Mouse (Mus musculus) CH12.LX (cell line): ENCODE data around the gene Adipor2. TPM values are rescaled to one million over a fixed set of nuclear protein-coding genes. Genes with fewer than 3 reads are reported as not detected.

Source experiments
- DNase-seq: peaks from one replicate; pipeline ENCODE4 v3.0.0-alpha.2; 2013; ENCODE audit errors: extremely low read depth
- H3K27ac ChIP-seq: 2 replicates; pipeline ENCODE4 v1.5.1; 2012; ENCODE audit warnings: low read depth, mild to moderate bottlenecking, control low read depth, moderate library complexity; ENCODE audit not compliant: insufficient read depth
- H3K27me3 ChIP-seq: replicated peaks from 2 replicates; pipeline ENCODE3; 2012; ENCODE audit warnings: inconsistent platforms
- H3K36me3 ChIP-seq, 2 experiments: replicated peaks in 1 of 2; 2 replicates each; pipeline versions ENCODE3 to v1.6.1; 2012; ENCODE audit warnings: inconsistent platforms in 1 of 2, low read length in 1 of 2, mild to moderate bottlenecking in 1 of 2, mixed read lengths in 1 of 2, moderate library complexity in 1 of 2; ENCODE audit not compliant: control insufficient read depth in 1 of 2, insufficient read depth in 1 of 2
- H3K4me1 ChIP-seq, 2 experiments: 2 replicates each; pipeline ENCODE4 v1.6.1; 2012; ENCODE audit warnings: inconsistent platforms in 1 of 2, moderate library complexity in 1 of 2; ENCODE audit not compliant: insufficient read depth in 2 of 2, control insufficient read depth in 1 of 2
- H3K4me2 ChIP-seq: 2 replicates; pipeline ENCODE4 v1.6.1; 2012; ENCODE audit warnings: low read depth, mild to moderate bottlenecking, control low read depth; ENCODE audit not compliant: poor library complexity, insufficient read depth, severe bottlenecking
- H3K4me3 ChIP-seq, 3 experiments: fragments of 150-350 bp in 1 of 3; sonication (generic) in 1 of 3; replicated peaks in 1 of 3; 2 replicates each; pipeline versions ENCODE3 to v1.5.1; 2011 to 2012; ENCODE audit warnings: low read depth in 2 of 3, low read length in 2 of 3, mild to moderate bottlenecking in 2 of 3, moderate library complexity in 2 of 3, control low read depth in 1 of 3, improper control_type of control experiment in 1 of 3, inconsistent platforms in 1 of 3, mixed read lengths in 1 of 3; ENCODE audit not compliant: poor library complexity in 1 of 3
- H3K79me2 ChIP-seq: replicated peaks from 2 replicates; pipeline ENCODE4 v1.6.1; 2012; ENCODE audit warnings: mild to moderate bottlenecking, moderate library complexity; ENCODE audit not compliant: control insufficient read depth, poor library complexity, insufficient read depth, severe bottlenecking; ENCODE audit errors: extremely low read depth
- H3K9ac ChIP-seq: 2 replicates; pipeline ENCODE4 v1.6.1; 2012; ENCODE audit warnings: low read depth, mild to moderate bottlenecking, control low read depth, moderate library complexity; ENCODE audit not compliant: insufficient read depth
- H3K9me3 ChIP-seq: replicated peaks from 2 replicates; pipeline ENCODE3; 2012; ENCODE audit warnings: low read length, inconsistent platforms, mixed read lengths
- BHLHE40 ChIP-seq: IDR thresholded peaks from 2 replicates; pipeline ENCODE4 v1.6.1; 2011; ENCODE audit warnings: mild to moderate bottlenecking, low read depth, low read length, improper control_type of control experiment
- CHD1 ChIP-seq: IDR thresholded peaks from 2 replicates; pipeline ENCODE4 v1.6.1; 2012; ENCODE audit warnings: low read depth, low read length, improper control_type of control experiment, inconsistent platforms
- CHD2 ChIP-seq: IDR thresholded peaks from 2 replicates; pipeline ENCODE4 v1.6.1; 2011; ENCODE audit warnings: low read length, improper control_type of control experiment
- CTCF ChIP-seq, 2 experiments: IDR thresholded peaks in 1 of 2; conservative IDR thresholded peaks in 1 of 2; 2 replicates each; pipeline ENCODE4 v1.5.1; 2011 to 2012; ENCODE audit warnings: low read depth in 2 of 2, low read length in 2 of 2, improper control_type of control experiment in 1 of 2, inconsistent platforms in 1 of 2, mild to moderate bottlenecking in 1 of 2, moderate library complexity in 1 of 2
- ELF1 ChIP-seq: IDR thresholded peaks from 2 replicates; pipeline ENCODE4 v1.6.1; 2014; ENCODE audit warnings: low read depth, mild to moderate bottlenecking, inconsistent platforms, low read length, improper control_type of control experiment
- EP300 ChIP-seq: IDR thresholded peaks from 2 replicates; pipeline ENCODE4 v1.6.1; 2011; ENCODE audit warnings: low read length, improper control_type of control experiment
- GABPA ChIP-seq: IDR thresholded peaks from 2 replicates; pipeline ENCODE4 v1.6.1; 2012; ENCODE audit warnings: low read depth, low read length, improper control_type of control experiment, inconsistent platforms; ENCODE audit not compliant: insufficient replicate concordance
- HCFC1 ChIP-seq: IDR thresholded peaks from 2 replicates; pipeline ENCODE4 v1.6.1; 2012; ENCODE audit warnings: low read depth, mild to moderate bottlenecking, inconsistent platforms, low read length, improper control_type of control experiment
- IRF4 ChIP-seq: IDR thresholded peaks from 2 replicates; pipeline ENCODE4 v1.6.1; 2014; ENCODE audit warnings: low read depth, mild to moderate bottlenecking, inconsistent platforms, low read length, improper control_type of control experiment
- JUN ChIP-seq: IDR thresholded peaks from 2 replicates; pipeline ENCODE4 v1.6.1; 2011; ENCODE audit warnings: low read depth, mild to moderate bottlenecking, low read length, improper control_type of control experiment, moderate library complexity; ENCODE audit not compliant: insufficient read depth
- JUND ChIP-seq: conservative IDR thresholded peaks from 2 replicates; pipeline ENCODE4 v1.6.1; 2011; ENCODE audit warnings: low read depth, low read length, improper control_type of control experiment
- KAT2A ChIP-seq: IDR thresholded peaks from 2 replicates; pipeline ENCODE4 v1.6.1; 2012; ENCODE audit warnings: low read length, improper control_type of control experiment, inconsistent platforms; ENCODE audit not compliant: insufficient replicate concordance
- MAFK ChIP-seq: IDR thresholded peaks from 2 replicates; pipeline ENCODE4 v1.6.1; 2011; ENCODE audit warnings: low read length, improper control_type of control experiment; ENCODE audit not compliant: insufficient replicate concordance
- MAZ ChIP-seq: IDR thresholded peaks from 2 replicates; pipeline ENCODE4 v1.6.1; 2012; ENCODE audit warnings: low read depth, mild to moderate bottlenecking, inconsistent platforms, low read length, improper control_type of control experiment, moderate library complexity
- MEF2A ChIP-seq: IDR thresholded peaks from 2 replicates; pipeline ENCODE4 v1.6.1; 2014; ENCODE audit warnings: low read depth, mild to moderate bottlenecking, inconsistent platforms, low read length, improper control_type of control experiment, borderline replicate concordance
- MXI1 ChIP-seq: IDR thresholded peaks from 2 replicates; pipeline ENCODE4 v1.6.1; 2011; ENCODE audit warnings: mild to moderate bottlenecking, low read depth, low read length, improper control_type of control experiment
- MYC ChIP-seq: IDR thresholded peaks from 2 replicates; pipeline ENCODE4 v1.6.1; 2011; ENCODE audit warnings: low read depth, mild to moderate bottlenecking, improper control_type of control experiment, low read length
- NRF1 ChIP-seq: IDR thresholded peaks from 2 replicates; pipeline ENCODE4 v1.6.1; 2014; ENCODE audit warnings: low read depth, mild to moderate bottlenecking, inconsistent platforms, low read length, improper control_type of control experiment, moderate library complexity
- POLR2A ChIP-seq: IDR thresholded peaks from 2 replicates; pipeline ENCODE4 v1.6.1; 2011; ENCODE audit warnings: low read depth, mild to moderate bottlenecking, improper control_type of control experiment, low read length
- SIN3A ChIP-seq: IDR thresholded peaks from 2 replicates; pipeline ENCODE4 v1.6.1; 2012; ENCODE audit warnings: low read length, improper control_type of control experiment, inconsistent platforms
- SMC3 ChIP-seq: IDR thresholded peaks from 2 replicates; pipeline ENCODE4 v1.6.1; 2011; ENCODE audit warnings: low read depth, low read length, improper control_type of control experiment
- UBTF ChIP-seq: IDR thresholded peaks from 2 replicates; pipeline ENCODE4 v1.6.1; 2012; ENCODE audit warnings: low read depth, mild to moderate bottlenecking, inconsistent platforms, low read length, improper control_type of control experiment, moderate library complexity
- USF2 ChIP-seq: conservative IDR thresholded peaks from 2 replicates; pipeline ENCODE4 v1.6.1; 2011; ENCODE audit warnings: low read depth, low read length, improper control_type of control experiment
- ZKSCAN1 ChIP-seq: IDR thresholded peaks from 2 replicates; pipeline ENCODE4 v1.6.1; 2012; ENCODE audit warnings: low read depth, inconsistent platforms, low read length, improper control_type of control experiment, borderline replicate concordance
- ZMIZ1 ChIP-seq: IDR thresholded peaks from 2 replicates; pipeline ENCODE4 v1.6.1; 2012; ENCODE audit warnings: low read depth, mild to moderate bottlenecking, inconsistent platforms, low read length, improper control_type of control experiment
- dilution Hi-C: fragments of 300-500 bp; cut with MboI; formaldehyde crosslinking; loops from 2 replicates; pipeline ENCODE4 v1.14.3; 2020; ENCODE audit warnings: low sequenced_read_pairs; ENCODE audit not compliant: extremely low pct_unique_long_range_greater_than_20kb, extremely low pct_ligation_motif_present
- in situ Hi-C: fragments of 300-500 bp; cut with MboI; formaldehyde crosslinking; loops from 3 replicates; pipeline ENCODE4 v1.14.3; 2019; ENCODE audit warnings: low sequenced_read_pairs, low pct_ligation_motif_present, low pct_unique_long_range_greater_than_20kb, mixed read lengths
- polyA plus RNA-seq: library from polyadenylated mRNA; unstranded; fragments of >175 nt; gene quantifications from 2 replicates; pipeline ENCODE4 v1.2.1, GENCODE M21; 2012; ENCODE audit warnings: low read depth; ENCODE audit not compliant: insufficient read length
- total RNA-seq, 2 experiments: library from RNA; depleted of rRNA; stranded (reverse); fragments of 300-350 nt in 1 of 2; fragments of >200 nt in 1 of 2; gene quantifications; 2 replicates each; pipeline ENCODE4 v1.2.3; 2012 to 2014

The Adipor2 gene
- total and polyA plus RNA-seq, 3 experiments: 29.8 to 43.5 (median 40.3) TPM

GRCm38 (mm10) chr6:119451981-119452499, 34.5 kb upstream of the Adipor2 start:
- Histone ChIP-seq H3K4me3 (no peak overlapping the region), H3K9ac (no peak overlapping the region), H3K36me3 (no peaks in the 10 kb centered on the region), H3K4me2 (no peak overlapping the region), H3K4me1 (no peaks in the 10 kb centered on the region; a peak in 1 of 4 replicates), H3K9me3 (no peaks in the 10 kb centered on the region), H3K79me2 (no peaks in the 10 kb centered on the region), H3K27me3 (peaks cover 4% of the 10 kb centered on the region), H3K27ac (no peak overlapping the region)
- DNase-seq: no peak
- in situ Hi-C loops (no loop called here), dilution Hi-C loops (no loop called here)
- no peak for TF ChIP-seq MEF2A
- no peak for TF ChIP-seq NRF1
- TF ChIP-seq SMC3: no peak
- no peak for TF ChIP-seq USF2
- no peak for TF ChIP-seq JUN
- TF ChIP-seq HCFC1: no peak
- TF ChIP-seq CHD1: no peak
- no peak for TF ChIP-seq MAFK
- TF ChIP-seq MXI1: no peak
- no peak for TF ChIP-seq MYC
- TF ChIP-seq UBTF: no peak
- TF ChIP-seq MAZ: no peak
- TF ChIP-seq ELF1: no peak
- TF ChIP-seq BHLHE40: no peak
- no peak for TF ChIP-seq ZKSCAN1
- no peak for TF ChIP-seq SIN3A
- TF ChIP-seq JUND: no peak
- TF ChIP-seq CHD2: no peak
- no peak for TF ChIP-seq GABPA

- Histone ChIP-seq H3K27ac (no peak overlapping the region), H3K4me1 (peaks cover 3 to 6% of the 10 kb centered on the region in 2 experiments), H3K79me2 (no peaks in the 10 kb centered on the region)
- TF ChIP-seq KAT2A: no peak
- TF ChIP-seq POLR2A: no peak
- no peak for TF ChIP-seq MEF2A
- TF ChIP-seq JUND: no peak
- no peak for TF ChIP-seq ZKSCAN1
- TF ChIP-seq UBTF: no peak
- no peak for TF ChIP-seq ZMIZ1
- TF ChIP-seq CTCF (conservative IDR thresholded peaks at IDR 0.05 in 1 of 2, IDR thresholded peaks at IDR 0.05 in 1 of 2; ENCODE audit: low read depth in 2 of 2, low read length in 2 of 2): no peak
- no peak for TF ChIP-seq MAZ
- no peak for TF ChIP-seq ELF1
- TF ChIP-seq GABPA: no peak
- TF ChIP-seq EP300: no peak
- no peak for TF ChIP-seq IRF4
- TF ChIP-seq, all 38 proteins: peak for 0
- dilution Hi-C loops (no loop called here), in situ Hi-C loops (no loop called here)
- Histone ChIP-seq H3K9ac (no peak overlapping the region), H3K9me3 (no peaks in the 10 kb centered on the region), H3K27me3 (peaks cover 2% of the 10 kb centered on the region), H3K4me3 (no peak overlapping the region), H3K36me3 (no peaks in the 10 kb centered on the region), H3K4me2 (no peak overlapping the region)
- no peak for DNase-seq
These were observed 33.8 kb upstream of the Adipor2 start for GRCm38 (mm10) chr6:119450965-119451943.
